ENCODE assay signal across 27 mouse cellular contexts in the genomic region with DNA sequence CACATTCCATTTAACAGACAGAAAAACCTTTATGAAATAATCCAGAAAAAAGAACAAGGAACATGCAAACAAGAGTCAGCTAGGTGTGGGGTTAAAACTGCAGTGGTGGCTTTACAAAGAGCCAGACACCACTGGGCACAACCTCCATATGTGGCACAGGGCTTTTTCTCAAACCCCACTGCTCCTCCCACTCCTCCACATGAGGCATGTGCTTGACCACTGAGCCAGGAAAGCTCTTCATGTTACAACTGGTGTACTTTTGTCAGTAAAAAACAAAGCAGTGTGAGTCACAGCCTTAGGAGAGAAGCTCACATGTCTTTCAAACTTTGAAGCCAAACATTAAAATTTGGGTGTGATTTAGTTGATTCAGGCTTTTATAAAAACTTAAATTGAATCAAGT. TPM values are rescaled to one million over a fixed set of nuclear protein-coding genes. Genes with fewer than 3 reads are reported as not detected.
DNase-seq lines count a peak whose midpoint lies in the region; ATAC-seq and TF ChIP-seq lines count a peak whose summit lies in the region.
"Had no signal": no experiment of that assay in that cellular context is flagged by ENCODE, and none has a peak within 500 bp of the region (broad histone marks: within the 10 kb centered on the region; RNA-seq: fewer than 3 reads in every experiment).

No protein-coding gene starts in this region.

- H3K9ac ChIP-seq in liver, embryonic 14.5 days (replicated peaks), result no peak overlapping the region
- H3K9ac ChIP-seq: embryonic facial prominence, embryonic 15.5 days; forebrain, embryonic 13.5 days; hindbrain, embryonic 13.5 days; liver, embryonic 13.5 days had no signal

- no peaks in the 10 kb centered on the region for H3K4me1 ChIP-seq in liver, embryonic 14.5 days (replicated peaks; ENCODE audit: control insufficient read depth in 2 of 2, insufficient read depth in 2 of 2, low read length in 1 of 2)
- peaks cover 2% of the 10 kb centered on the region for H3K4me1 ChIP-seq in lung, adult 2 months (ENCODE audit: control insufficient read depth, insufficient read depth, low read length)
- H3K4me1 ChIP-seq: embryonic facial prominence, embryonic 10.5 days; embryonic facial prominence, embryonic 15.5 days; forebrain, embryonic 13.5 days; hindbrain, embryonic 13.5 days; liver, embryonic 13.5 days had no signal

- 0 out of 2 replicates have a peak, but pooled peaks have one; percentile 26 for ATAC-seq in liver, embryonic 14.5 days (ENCODE audit: insufficient read depth)
- ATAC-seq: forebrain, embryonic 13.5 days; Patski had no signal

- intact Hi-C loops in gastrocnemius, postnatal 14 days (cut with DNase I; ENCODE audit: low total_unique reads), result no loop called here

- TF ChIP-seq CTCF in liver, embryonic 14.5 days (IDR thresholded peaks at IDR 0.05; ENCODE audit: low read depth), result no peak
- no peak for TF ChIP-seq CTCF in lung, adult 2 months (IDR thresholded peaks at IDR 0.05; ENCODE audit: insufficient read depth, low read length)

- no peak overlapping the region for H3K4me3 ChIP-seq in liver, embryonic 14.5 days (ENCODE audit: insufficient read depth in 1 of 2, low read depth in 2 of 2, low read length in 2 of 2)
- H3K4me3 ChIP-seq in lung, adult 2 months (replicated peaks; ENCODE audit: extremely low read depth, low read depth, low read length), result no peak overlapping the region
- H3K4me3 ChIP-seq: embryonic facial prominence, embryonic 10.5 days; embryonic facial prominence, embryonic 15.5 days; forebrain, embryonic 13.5 days; hindbrain, embryonic 13.5 days; liver, embryonic 13.5 days had no signal

- TF ChIP-seq EP300 in liver, embryonic 14.5 days (IDR thresholded peaks at IDR 0.05; ENCODE audit: low read depth), result no peak

- no peaks in the 10 kb centered on the region for H3K27me3 ChIP-seq in liver, embryonic 14.5 days (ENCODE audit: control insufficient read depth, insufficient read depth, low read length)
- H3K27me3 ChIP-seq: embryonic facial prominence, embryonic 15.5 days; forebrain, embryonic 13.5 days; hindbrain, embryonic 13.5 days; liver, embryonic 13.5 days had no signal

- no peak overlapping the region for H3K27ac ChIP-seq in liver, embryonic 14.5 days
- H3K27ac ChIP-seq: embryonic facial prominence, embryonic 10.5 days; embryonic facial prominence, embryonic 15.5 days; forebrain, embryonic 13.5 days; hindbrain, embryonic 13.5 days; liver, embryonic 13.5 days had no signal

- H3K9me3 ChIP-seq in liver, embryonic 14.5 days (ENCODE audit: control insufficient read depth, low read length), result no peaks in the 10 kb centered on the region
- H3K9me3 ChIP-seq: embryonic facial prominence, embryonic 10.5 days; embryonic facial prominence, embryonic 15.5 days; forebrain, embryonic 13.5 days; G1E; hindbrain, embryonic 13.5 days; liver, embryonic 13.5 days had no signal

- no peak for TF ChIP-seq POLR2A in lung, adult 2 months (IDR thresholded peaks at IDR 0.05; ENCODE audit: borderline replicate concordance, extremely low read depth, low read depth, low read length)

- no peak for DNase-seq in liver, embryonic 14.5 days (ENCODE audit: low read depth in 3 of 3, low spot score in 3 of 3)
- no peak for DNase-seq in liver
- DNase-seq in lung, postnatal 36 days, result peak; percentile 43
- DNase-seq in lung, adult 2 months, result no peak
- DNase-seq in fibroblast of lung, adult 2 months (ENCODE audit: low read depth), result peak; percentile 11
- no peak for DNase-seq in cerebellum, postnatal 10 days
- no peak for DNase-seq in gastrocnemius, postnatal 14 days
- DNase-seq: adrenal gland, postnatal 25 days; cerebellum, adult 2 months; cerebellum, postnatal 25 days; gastrocnemius, postnatal 10 days; heart, adult 11 months; heart, postnatal 4 days; kidney, adult 11 months; kidney, postnatal 14 days; layer of hippocampus, adult 9-11 months; liver, embryonic 13.5 days; midbrain, embryonic 14.5 days had no signal

- no peaks in the 10 kb centered on the region; the same call in 1 of the 2 replicates for H3K36me3 ChIP-seq in liver, embryonic 14.5 days (replicated peaks; ENCODE audit: control insufficient read depth, insufficient read depth, low read depth)
- H3K36me3 ChIP-seq: G1E; hindbrain, embryonic 13.5 days had no signal

- no peak overlapping the region for H3K4me2 ChIP-seq in liver, embryonic 14.5 days (ENCODE audit: low read depth)
- H3K4me2 ChIP-seq: embryonic facial prominence, embryonic 15.5 days; forebrain, embryonic 13.5 days; heart, embryonic 11.5 days; hindbrain, embryonic 13.5 days; liver, embryonic 13.5 days had no signal

RNA-seq across cellular contexts. Expression of gene Selenop, which starts 12.9 kb away (rescaled TPM):
- 205 and 242 TPM in 2 replicates for polyA plus RNA-seq in liver, embryonic 14.5 days (2012; rRNA removed)
- polyA plus RNA-seq in liver, embryonic 14.5 days (2014; fragmentation: Nextera tagmentation; extraction: Ambion mirVana), result 465 and 470 TPM in 2 replicates
- 308 and 329 TPM in 2 replicates for polyA plus RNA-seq in lung, adult 2 months (2012; rRNA removed)
- total RNA-seq in gastrocnemius, postnatal 14 days (2021), result 100 to 1,000 TPM; 168 to 169 TPM
- polyA plus RNA-seq: G1E had no signal

RNA-seq across cellular contexts. Expression of gene Ccdc152, which starts 22.1 kb away (rescaled TPM):
- polyA plus RNA-seq in liver, embryonic 14.5 days (2012; rRNA removed), result 0.90 and 2.7 TPM in 2 replicates
- polyA plus RNA-seq in liver, embryonic 14.5 days (2014; fragmentation: Nextera tagmentation; extraction: Ambion mirVana), result 0.56 and 0.95 TPM in 2 replicates
- polyA plus RNA-seq in lung, adult 2 months (2012; rRNA removed), result 0.66 and 0.98 TPM in 2 replicates
- total RNA-seq in gastrocnemius, postnatal 14 days (2021), result not detected
- total RNA-seq: adrenal gland, postnatal 25 days; gastrocnemius, postnatal 10 days; left cerebral cortex, postnatal 14 days had no signal
- polyA plus RNA-seq: embryonic facial prominence, embryonic 15.5 days; forebrain, embryonic 13.5 days; G1E; neural tube, embryonic 14.5 days had no signal

Comparison
In these comparisons a context has a peak if more than half of its experiments do, and no peak if none do; other contexts are left out.
1. DNase-seq: peak in lung, postnatal 36 days (single experiment) and fibroblast of lung, adult 2 months (single experiment); none in liver, embryonic 14.5 days (0 of 3), liver (single experiment), lung, adult 2 months (single experiment), cerebellum, postnatal 10 days (0 of 2) and gastrocnemius, postnatal 14 days (single experiment).